Mouse (Mus musculus) liver, embryonic 14.5 days (tissue): ENCODE data around the gene Tmem184a.

ENCODE experiments used
- CTCF ChIP-seq: IDR thresholded peaks from 2 replicates; pipeline ENCODE4 v1.5.1; 2016; ENCODE audit warnings: antibody characterized with exemption, low read depth, control low read depth
- EP300 ChIP-seq: IDR thresholded peaks from 2 replicates; pipeline ENCODE4 v1.6.1; 2016; ENCODE audit warnings: antibody characterized with exemption, low read depth

GRCm38 (mm10) chr5:139817292-139817691 is 2.4 kb downstream of the Tmem184a start:
- no peak for TF ChIP-seq EP300
- TF ChIP-seq CTCF: peak; percentile 96
